Mouse (Mus musculus) frontal cortex, adult 2 months (tissue): ENCODE data around the gene Glt8d2. TPM values are rescaled to one million over a fixed set of nuclear protein-coding genes. Genes with fewer than 3 reads are reported as not detected.
A peak's percentile ranks its signal among the peaks of the same experiment; 100 is the strongest.

Experiments used
- DNase-seq, 2 experiments: peaks; one replicate each; pipeline ENCODE4 v3.0.0; 2022; ENCODE audit warnings: low spot score in 1 of 2; ENCODE audit errors: extremely low spot score in 1 of 2
- polyA plus RNA-seq: library from polyadenylated mRNA; depleted of rRNA; stranded (reverse); fragments of >200 nt; gene quantifications from 2 replicates; pipeline ENCODE4 v1.2.3, GENCODE M21; 2012; rRNA removed

The Glt8d2 gene
- 11.0 and 11.3 TPM in 2 replicates for polyA plus RNA-seq

GRCm38 (mm10) chr10:82690494-82690893 lies at the start of gene Glt8d2:
Gene Glt8d2, minus strand, starts transcription at chr10:82690650.
- DNase-seq: peak in 1 of 2 experiments; percentile 71

GRCm38 (mm10) chr10:82699296-82699941 lies 9.0 kb upstream of the Glt8d2 start:
- no peak for DNase-seq

- peak; percentile 52 to 93 for DNase-seq
Measured at GRCm38 (mm10) chr10:82698712-82699261, 8.3 kb upstream of the Glt8d2 start.

GRCm38 (mm10) chr10:82697305-82697898 lies 7.0 kb upstream of the Glt8d2 start:
- DNase-seq: no peak

- no peak for DNase-seq
Measured at GRCm38 (mm10) chr10:82696453-82697079, 6.1 kb upstream of the Glt8d2 start.

- DNase-seq: no peak
Measured at GRCm38 (mm10) chr10:82695956-82696355, 5.5 kb upstream of the Glt8d2 start, which contains the start of gene Hcfc2. Gene Hcfc2, plus strand, starts transcription at chr10:82696160.

GRCm38 (mm10) chr10:82689681-82690211 lies 704 bp downstream of the Glt8d2 start:
- peak in 1 of 2 experiments; percentile 57 for DNase-seq

- no peak for DNase-seq
Measured at GRCm38 (mm10) chr10:82685440-82685839, 5.0 kb downstream of the Glt8d2 start.

- peak; percentile 59 to 69 for DNase-seq
Measured at GRCm38 (mm10) chr10:82681639-82682038, 8.8 kb downstream of the Glt8d2 start.

GRCm38 (mm10) chr10:82680769-82681168 lies 9.7 kb downstream of the Glt8d2 start:
- peak; percentile 85 to 86 for DNase-seq

GRCm38 (mm10) chr10:82676949-82677348 lies 13.5 kb downstream of the Glt8d2 start:
- peak in 1 of 2 experiments; percentile 33 for DNase-seq

GRCm38 (mm10) chr10:82670205-82670604 lies 20.2 kb downstream of the Glt8d2 start:
- no peak for DNase-seq

GRCm38 (mm10) chr10:82666436-82667234 lies 23.8 kb downstream of the Glt8d2 start:
- DNase-seq: peak; percentile 82 to 96

- DNase-seq: no peak
Measured at GRCm38 (mm10) chr10:82665951-82666350, 24.5 kb downstream of the Glt8d2 start.

GRCm38 (mm10) chr10:82663289-82663688 lies 27.2 kb downstream of the Glt8d2 start:
- DNase-seq: no peak

GRCm38 (mm10) chr10:82662267-82662990 lies 28.0 kb downstream of the Glt8d2 start:
- peak; percentile 33 to 70 for DNase-seq

- DNase-seq: peak; percentile 79 to 87
Measured at GRCm38 (mm10) chr10:82661820-82662219, 28.6 kb downstream of the Glt8d2 start.

- DNase-seq: no peak
Measured at GRCm38 (mm10) chr10:82654581-82654980, 35.9 kb downstream of the Glt8d2 start.

GRCm38 (mm10) chr10:82652625-82653024 lies 37.8 kb downstream of the Glt8d2 start:
- no peak for DNase-seq

- no peak for DNase-seq
Measured at GRCm38 (mm10) chr10:82651221-82651620, 39.2 kb downstream of the Glt8d2 start.
